Mouse (Mus musculus) forebrain, embryonic 13.5 days (tissue): ENCODE results near the gene Prr5. TPM values are rescaled to one million over a fixed set of nuclear protein-coding genes. Genes with fewer than 3 reads are reported as not detected.

Experiments
- ATAC-seq: fragments of 200-750 bp; cut with Nextera tagmentation; 2 replicates; pipeline ENCODE4 v1.8.0; 2017
- H3K27ac ChIP-seq: fragments of 300-500 bp; sonication (generic); 2 replicates; pipeline ENCODE4 v1.5.1; 2015; ENCODE audit warnings: inconsistent platforms, mild to moderate bottlenecking, moderate library complexity
- H3K27me3 ChIP-seq: fragments of 300-500 bp; sonication (generic); 2 replicates; pipeline ENCODE4 v1.6.1; 2015; ENCODE audit warnings: mild to moderate bottlenecking, inconsistent platforms
- H3K36me3 ChIP-seq: fragments of 300-500 bp; sonication (generic); 2 replicates; pipeline ENCODE4 v1.6.1; 2015; ENCODE audit warnings: mild to moderate bottlenecking, inconsistent platforms; ENCODE audit not compliant: poor library complexity, severe bottlenecking
- H3K4me1 ChIP-seq: fragments of 300-500 bp; sonication (generic); 2 replicates; pipeline ENCODE4 v1.6.1; 2015; ENCODE audit warnings: inconsistent platforms
- H3K4me2 ChIP-seq: fragments of 300-500 bp; sonication (generic); 2 replicates; pipeline ENCODE4 v1.6.1; 2015; ENCODE audit warnings: inconsistent platforms, mild to moderate bottlenecking, moderate library complexity
- H3K4me3 ChIP-seq: fragments of 300-500 bp; sonication (generic); 2 replicates; pipeline ENCODE4 v1.5.1; 2015; ENCODE audit warnings: mild to moderate bottlenecking, inconsistent platforms
- H3K9ac ChIP-seq: fragments of 300-500 bp; sonication (generic); 2 replicates; pipeline ENCODE4 v1.6.1; 2015; ENCODE audit warnings: mild to moderate bottlenecking, inconsistent platforms
- H3K9me3 ChIP-seq: fragments of 300-500 bp; sonication (generic); replicated peaks from 2 replicates; pipeline ENCODE4 v1.6.1; 2016; ENCODE audit warnings: inconsistent platforms
- WGBS: fragments of 180-500 bp; shearing (Covaris S2); methylation state at CpG from one replicate; pipeline ENCODE4 v1.1.7; 2015; 5-methylcytosine and 5-hydroxymethylcytosine counted together
- polyA plus RNA-seq: library from polyadenylated mRNA; unstranded; fragments of >200 nt; fragmentation: Nextera tagmentation; extraction: Ambion mirVana; gene quantifications from 2 replicates; pipeline ENCODE4 v1.2.1, GENCODE M21; 2015

Prr5 gene
- polyA plus RNA-seq, 1 experiment from 2014 or later, result 7.0 TPM

- no peaks in the 10 kb centered on the region for H3K9me3 ChIP-seq
- no peak overlapping the region for H3K9ac ChIP-seq
- H3K27me3 ChIP-seq, result peaks cover 39% of the 10 kb centered on the region
- H3K36me3 ChIP-seq, result no peaks in the 10 kb centered on the region
- no peak overlapping the region for H3K4me2 ChIP-seq
- WGBS, result 66% methylated on average over 5 of the region's 5 CpGs
- ATAC-seq, result no peak
- H3K4me3 ChIP-seq, result no peak overlapping the region
- H3K27ac ChIP-seq, result no peak overlapping the region
- peaks cover 15% of the 10 kb centered on the region for H3K4me1 ChIP-seq
These were observed 15.1 kb downstream of the Prr5 start for GRCm38 (mm10) chr15:84684520-84684919.

- Histone ChIP-seq H3K4me1 (peaks cover 14% of the 10 kb centered on the region), H3K9ac (no peak overlapping the region), H3K4me3 (no peak overlapping the region), H3K27ac (no peak overlapping the region), H3K27me3 (peaks cover 30% of the 10 kb centered on the region), H3K36me3 (no peaks in the 10 kb centered on the region), H3K4me2 (no peak overlapping the region), H3K9me3 (no peaks in the 10 kb centered on the region)
- 77% methylated on average over 3 of the region's 3 CpGs for WGBS
- no peak for ATAC-seq
These were observed 16.0 kb downstream of the Prr5 start for GRCm38 (mm10) chr15:84685417-84685816.

GRCm38 (mm10) chr15:84687904-84688303, 18.5 kb downstream of the Prr5 start:
- Histone ChIP-seq H3K36me3 (no peaks in the 10 kb centered on the region), H3K4me3 (no peak overlapping the region), H3K4me2 (no peak overlapping the region), H3K27ac (no peak overlapping the region), H3K27me3 (peaks cover 8% of the 10 kb centered on the region), H3K9ac (no peak overlapping the region), H3K9me3 (no peaks in the 10 kb centered on the region), H3K4me1 (no peaks in the 10 kb centered on the region)
- WGBS, result 76% methylated on average over 14 of the region's 14 CpGs
- no peak for ATAC-seq

GRCm38 (mm10) chr15:84689356-84689755, 19.9 kb downstream of the Prr5 start:
- 82% methylated on average over 6 of the region's 6 CpGs for WGBS
- ATAC-seq, result no peak
- no peak overlapping the region for H3K4me3 ChIP-seq

GRCm38 (mm10) chr15:84691513-84691912, 22.1 kb downstream of the Prr5 start:
- Histone ChIP-seq H3K4me3 (no peak overlapping the region), H3K9ac (no peak overlapping the region), H3K4me1 (no peaks in the 10 kb centered on the region), H3K27me3 (no peaks in the 10 kb centered on the region), H3K9me3 (no peaks in the 10 kb centered on the region), H3K27ac (no peak overlapping the region), H3K36me3 (no peaks in the 10 kb centered on the region), H3K4me2 (no peak overlapping the region)
- no peak for ATAC-seq
- 93% methylated on average over 6 of the region's 6 CpGs for WGBS

More at GRCm38 (mm10) chr15:84689356-84689755, 19.9 kb downstream of the Prr5 start:
- Histone ChIP-seq H3K4me2 (no peak overlapping the region), H3K27me3 (no peaks in the 10 kb centered on the region), H3K9me3 (no peaks in the 10 kb centered on the region), H3K9ac (no peak overlapping the region), H3K36me3 (no peaks in the 10 kb centered on the region), H3K4me1 (no peaks in the 10 kb centered on the region), H3K27ac (no peak overlapping the region)

GRCm38 (mm10) chr15:84692645-84693044, 23.2 kb downstream of the Prr5 start:
- no peak overlapping the region for H3K4me3 ChIP-seq
- no peaks in the 10 kb centered on the region for H3K27me3 ChIP-seq
- H3K9me3 ChIP-seq, result no peaks in the 10 kb centered on the region
- ATAC-seq, result no peak
- H3K36me3 ChIP-seq, result no peaks in the 10 kb centered on the region
- WGBS, result 93% methylated on average over 7 of the region's 7 CpGs
- H3K9ac ChIP-seq, result no peak overlapping the region
- no peaks in the 10 kb centered on the region for H3K4me1 ChIP-seq
- H3K4me2 ChIP-seq, result no peak overlapping the region
- no peak overlapping the region for H3K27ac ChIP-seq

GRCm38 (mm10) chr15:84696021-84696420, 26.6 kb downstream of the Prr5 start:
- H3K27me3 ChIP-seq, result no peaks in the 10 kb centered on the region
- no peaks in the 10 kb centered on the region for H3K36me3 ChIP-seq
- WGBS, result 77% methylated on average over 4 of the region's 4 CpGs
- no peaks in the 10 kb centered on the region for H3K9me3 ChIP-seq
- ATAC-seq, result no peak
- H3K9ac ChIP-seq, result no peak overlapping the region
- H3K27ac ChIP-seq, result no peak overlapping the region
- no peaks in the 10 kb centered on the region for H3K4me1 ChIP-seq
- H3K4me2 ChIP-seq, result no peak overlapping the region
- H3K4me3 ChIP-seq, result no peak overlapping the region

- H3K27me3 ChIP-seq, result no peaks in the 10 kb centered on the region
- no peak overlapping the region for H3K27ac ChIP-seq
- ATAC-seq, result no peak
- WGBS, result 78% methylated on average over 11 of the region's 11 CpGs
- no peaks in the 10 kb centered on the region for H3K4me1 ChIP-seq
- H3K9ac ChIP-seq, result no peak overlapping the region
- H3K4me2 ChIP-seq, result no peak overlapping the region
- no peaks in the 10 kb centered on the region for H3K9me3 ChIP-seq
- no peak overlapping the region for H3K4me3 ChIP-seq
- H3K36me3 ChIP-seq, result no peaks in the 10 kb centered on the region
These were observed 28.2 kb downstream of the Prr5 start for GRCm38 (mm10) chr15:84697611-84698011.

- Histone ChIP-seq H3K27ac (no peak overlapping the region), H3K9ac (no peak overlapping the region), H3K4me1 (no peaks in the 10 kb centered on the region), H3K9me3 (no peaks in the 10 kb centered on the region), H3K27me3 (no peaks in the 10 kb centered on the region), H3K36me3 (no peaks in the 10 kb centered on the region), H3K4me2 (no peak overlapping the region), H3K4me3 (no peak overlapping the region)
- 88% methylated on average over 2 of the region's 2 CpGs for WGBS
- ATAC-seq, result no peak
These were observed 28.8 kb downstream of the Prr5 start for GRCm38 (mm10) chr15:84698189-84698588.

- Histone ChIP-seq H3K4me2 (no peak overlapping the region), H3K9ac (no peak overlapping the region), H3K9me3 (no peaks in the 10 kb centered on the region), H3K27ac (no peak overlapping the region), H3K4me1 (no peaks in the 10 kb centered on the region), H3K36me3 (no peaks in the 10 kb centered on the region), H3K4me3 (no peak overlapping the region), H3K27me3 (no peaks in the 10 kb centered on the region)
- WGBS, result 51% methylated on average over 6 of the region's 6 CpGs
- no peak for ATAC-seq
These were observed 30.9 kb downstream of the Prr5 start for GRCm38 (mm10) chr15:84700147-84700794.

- ATAC-seq, result no peak
These were observed 32.5 kb downstream of the Prr5 start for GRCm38 (mm10) chr15:84701947-84702346.

GRCm38 (mm10) chr15:84702391-84703345, 33.2 kb downstream of the Prr5 start:
- no peaks in the 10 kb centered on the region for H3K9me3 ChIP-seq
- H3K4me1 ChIP-seq, result no peaks in the 10 kb centered on the region
- no peak overlapping the region for H3K27ac ChIP-seq
- no peak overlapping the region for H3K9ac ChIP-seq
- no peak overlapping the region for H3K4me3 ChIP-seq
- H3K36me3 ChIP-seq, result no peaks in the 10 kb centered on the region
- no peak overlapping the region for H3K4me2 ChIP-seq
- ATAC-seq, result no peak
- H3K27me3 ChIP-seq, result no peaks in the 10 kb centered on the region
- WGBS, result 90% methylated on average over 29 of the region's 29 CpGs

More at GRCm38 (mm10) chr15:84701947-84702346, 32.5 kb downstream of the Prr5 start:
- Histone ChIP-seq H3K4me1 (no peaks in the 10 kb centered on the region), H3K27me3 (no peaks in the 10 kb centered on the region), H3K4me3 (no peak overlapping the region), H3K27ac (no peak overlapping the region), H3K4me2 (no peak overlapping the region), H3K36me3 (no peaks in the 10 kb centered on the region), H3K9ac (no peak overlapping the region), H3K9me3 (no peaks in the 10 kb centered on the region)
- 17% methylated on average over 4 of the region's 4 CpGs for WGBS
